Comparison of ENCODE assay signal across 16 mouse cellular contexts in the genomic region with DNA sequence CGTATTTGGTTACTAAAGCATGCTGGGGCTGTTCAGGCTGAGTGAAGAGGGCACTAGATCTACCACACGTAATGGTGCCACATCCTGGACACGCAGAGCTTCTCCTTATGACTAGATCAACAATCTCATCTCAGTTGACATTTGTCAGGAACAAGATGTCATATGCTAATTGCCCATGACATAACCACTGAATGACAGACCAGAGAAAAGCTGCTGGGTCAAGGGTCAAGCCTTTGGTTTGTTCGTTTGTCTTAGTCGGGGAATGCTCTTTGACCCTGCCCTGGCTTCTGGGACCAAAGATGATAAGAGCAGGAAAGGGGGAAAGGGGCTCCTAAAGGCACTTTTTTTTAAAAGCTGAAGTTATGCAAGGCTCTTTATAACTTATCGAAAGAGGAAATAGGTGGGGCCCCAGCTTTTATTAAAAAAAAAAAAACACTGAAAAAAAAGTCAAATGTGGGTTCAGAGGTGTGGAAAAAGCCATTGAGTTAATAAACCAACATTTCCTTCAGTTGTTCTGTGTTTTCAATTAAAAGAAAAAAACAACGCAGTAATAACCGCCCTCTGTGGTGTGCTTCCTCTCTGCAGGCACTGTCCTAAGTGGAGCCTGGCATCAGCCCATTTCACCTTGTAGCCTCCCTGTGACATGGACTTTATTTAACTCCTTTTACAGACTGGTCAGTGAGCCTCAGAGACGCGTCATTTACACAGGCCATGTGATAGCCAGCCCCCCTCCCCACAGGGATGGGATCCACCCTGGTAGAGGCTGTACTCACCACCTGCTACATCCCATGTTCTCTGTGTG. TPM values are rescaled to one million over a fixed set of nuclear protein-coding genes. Genes with fewer than 3 reads are reported as not detected.
DNase-seq lines count a peak whose midpoint lies in the region; ATAC-seq and TF ChIP-seq lines count a peak whose summit lies in the region.
"Had no signal": no experiment of that assay in that cellular context is flagged by ENCODE, and none has a peak within 500 bp of the region (broad histone marks: within the 10 kb centered on the region; RNA-seq: fewer than 3 reads in every experiment).

No protein-coding gene starts in this region.

- H3K9me3 ChIP-seq in lung, postnatal 0 days (ENCODE audit: low read length): no peaks in the 10 kb centered on the region
- no peaks in the 10 kb centered on the region for H3K9me3 ChIP-seq in MEL (replicated peaks; ENCODE audit: insufficient read depth, low read length)
- H3K9me3 ChIP-seq: heart, embryonic 12.5 days; hindbrain, embryonic 15.5 days; limb, embryonic 15.5 days; midbrain, embryonic 12.5 days; neural tube, embryonic 15.5 days; stomach, embryonic 15.5 days had no signal

- 35% methylated on average over 10 of the region's 10 CpGs for WGBS in lung, postnatal 0 days
- 21% methylated on average over 10 of the region's 10 CpGs for WGBS in small intestine, adult 2 months

- H3K27ac ChIP-seq in lung, postnatal 0 days (ENCODE audit: low read length): no peak overlapping the region
- peak overlapping the region; percentile 2; the same call in 1 of the 2 replicates for H3K27ac ChIP-seq in MEL (ENCODE audit: control insufficient read depth, low read depth, low read length)
- peak overlapping the region; percentile 52; the same call in 1 of the 2 replicates for H3K27ac ChIP-seq in small intestine, adult 2 months (ENCODE audit: insufficient read depth, low read depth, low read length)
- H3K27ac ChIP-seq: hindbrain, embryonic 15.5 days; limb, embryonic 15.5 days; midbrain, embryonic 12.5 days; neural tube, embryonic 15.5 days; stomach, embryonic 15.5 days had no signal

- no peak overlapping the region for H3K4me2 ChIP-seq in lung, postnatal 0 days (replicated peaks; ENCODE audit: low read depth, low read length)
- H3K4me2 ChIP-seq: heart, embryonic 12.5 days; hindbrain, embryonic 15.5 days; limb, embryonic 15.5 days; midbrain, embryonic 12.5 days; neural tube, embryonic 15.5 days; stomach, embryonic 15.5 days had no signal

- no peaks in the 10 kb centered on the region for H3K79me2 ChIP-seq in MEL (ENCODE audit: control insufficient read depth, insufficient read depth, low read length, poor library complexity)

- no peaks in the 10 kb centered on the region for H3K4me1 ChIP-seq in lung, postnatal 0 days (ENCODE audit: insufficient read depth, low read depth, low read length)
- H3K4me1 ChIP-seq in MEL (ENCODE audit: control insufficient read depth in 1 of 2, insufficient read depth in 2 of 2, low read length in 2 of 2): peaks cover 8 to 15% of the 10 kb centered on the region in 2 experiments; a peak in 3 of 4 replicates
- peaks cover 4% of the 10 kb centered on the region for H3K4me1 ChIP-seq in small intestine, adult 2 months (ENCODE audit: control insufficient read depth, insufficient read depth, insufficient read length, low read length)
- H3K4me1 ChIP-seq: heart, embryonic 12.5 days; hindbrain, embryonic 15.5 days; limb, embryonic 15.5 days; midbrain, embryonic 12.5 days; neural tube, embryonic 15.5 days; stomach, embryonic 15.5 days had no signal

- H3K9ac ChIP-seq in lung, postnatal 0 days (replicated peaks; ENCODE audit: low read depth): no peak overlapping the region
- H3K9ac ChIP-seq in MEL (ENCODE audit: control insufficient read depth, low read depth, low read length, poor library complexity, severe bottlenecking): no peak overlapping the region; the same call in 1 of the 2 replicates
- H3K9ac ChIP-seq: heart, embryonic 12.5 days; hindbrain, embryonic 15.5 days; limb, embryonic 15.5 days; midbrain, embryonic 12.5 days; neural tube, embryonic 15.5 days; stomach, embryonic 15.5 days had no signal

- ATAC-seq in lung, postnatal 0 days: no peak
- peak; percentile 52 for ATAC-seq in granulocyte monocyte progenitor cell, adult 5-6 weeks (replicated peaks; ENCODE audit: poor library complexity, severe bottlenecking)

- H3K4me3 ChIP-seq in lung, postnatal 0 days (ENCODE audit: low read depth, low read length): no peak overlapping the region
- H3K4me3 ChIP-seq in MEL (ENCODE audit: control insufficient read depth in 1 of 2, insufficient read depth in 1 of 2, low read depth in 2 of 2, low read length in 2 of 2): peak overlapping the region; percentile 1 to 17
- H3K4me3 ChIP-seq in small intestine, adult 2 months (ENCODE audit: low read depth, low read length): no peak overlapping the region
- H3K4me3 ChIP-seq: heart, embryonic 12.5 days; hindbrain, embryonic 15.5 days; limb, embryonic 15.5 days; midbrain, embryonic 12.5 days; neural tube, embryonic 15.5 days; stomach, embryonic 15.5 days had no signal

- no peak for TF ChIP-seq RAD21 in MEL (IDR thresholded peaks at IDR 0.05; ENCODE audit: low read depth, low read length)

- H3K27me3 ChIP-seq in lung, postnatal 0 days (replicated peaks; ENCODE audit: insufficient read depth, low read length): no peaks in the 10 kb centered on the region
- H3K27me3 ChIP-seq in MEL (ENCODE audit: control insufficient read depth in 1 of 2, insufficient read depth in 2 of 2, low read length in 2 of 2): no peaks in the 10 kb centered on the region
- H3K27me3 ChIP-seq in small intestine, adult 2 months (ENCODE audit: control insufficient read depth, insufficient read depth, low read length): no peaks in the 10 kb centered on the region
- H3K27me3 ChIP-seq: heart, embryonic 12.5 days; hindbrain, embryonic 15.5 days; limb, embryonic 15.5 days; stomach, embryonic 15.5 days had no signal

- peak; percentile 45 for DNase-seq in lung, postnatal 25 days (ENCODE audit: low spot score)
- DNase-seq in lung, postnatal 0 days (ENCODE audit: low spot score): no peak
- peak; percentile 52 for DNase-seq in MEL (ENCODE audit: low read depth, low spot score)
- DNase-seq in right cerebral cortex, postnatal 4 days: no peak
- DNase-seq in thymus, postnatal 14 days: no peak
- DNase-seq: adrenal gland, postnatal 10 days; cerebellum, adult 2 months had no signal

- no peaks in the 10 kb centered on the region for H3K36me3 ChIP-seq in lung, postnatal 0 days (ENCODE audit: insufficient read depth, low read length)
- peaks cover 0 to 10% of the 10 kb centered on the region in 2 experiments; a peak in 2 of 4 replicates for H3K36me3 ChIP-seq in MEL (ENCODE audit: control insufficient read depth in 1 of 2, insufficient read depth in 2 of 2, low read length in 2 of 2)
- H3K36me3 ChIP-seq in small intestine, adult 2 months (ENCODE audit: control insufficient read depth, insufficient read depth, low read length): no peaks in the 10 kb centered on the region
- H3K36me3 ChIP-seq: heart, embryonic 12.5 days; hindbrain, embryonic 15.5 days; limb, embryonic 15.5 days; midbrain, embryonic 12.5 days; neural tube, embryonic 15.5 days; stomach, embryonic 15.5 days had no signal

- TF ChIP-seq CTCF in lung, postnatal 0 days (IDR thresholded peaks at IDR 0.05): no peak
- no peak for TF ChIP-seq CTCF in MEL (IDR thresholded peaks at IDR 0.05 in 2 of 3, conservative IDR thresholded peaks at IDR 0.05 in 1 of 3; ENCODE audit: control insufficient read depth in 1 of 3, insufficient read depth in 1 of 3, low read depth in 2 of 3, low read length in 3 of 3, poor library complexity in 1 of 3, severe bottlenecking in 1 of 3)
- TF ChIP-seq CTCF in small intestine, adult 2 months (IDR thresholded peaks at IDR 0.05; ENCODE audit: extremely low read depth, insufficient read length, insufficient replicate concordance, low read depth, low read length): no peak

- no peak for TF ChIP-seq POLR2A in MEL (IDR thresholded peaks at IDR 0.05; ENCODE audit: control insufficient read depth in 1 of 2, insufficient read depth in 1 of 2, low read depth in 1 of 2, low read length in 2 of 2, poor library complexity in 1 of 2)
- TF ChIP-seq POLR2A in small intestine, adult 2 months (IDR thresholded peaks at IDR 0.05; ENCODE audit: low read depth, low read length): no peak

- TF ChIP-seq EP300 in lung, postnatal 0 days (IDR thresholded peaks at IDR 0.05): no peak
- TF ChIP-seq EP300 in MEL (IDR thresholded peaks at IDR 0.05; ENCODE audit: low read depth in 1 of 2, low read length in 2 of 2): peak in 1 of 2 experiments; percentile 30

TF ChIP-seq in MEL, 35 proteins besides CTCF, POLR2A, EP300 and RAD21:
- TF ChIP-seq USF1 (IDR thresholded peaks at IDR 0.05; ENCODE audit: low read depth, low read length) (no peak), MAZ (IDR thresholded peaks at IDR 0.05; ENCODE audit: low read depth, low read length) (0 out of 2 replicates have a peak, but pooled peaks have one; percentile 17), TAL1 (IDR thresholded peaks at IDR 0.05; ENCODE audit: low read length) (no peak), SIN3A (IDR thresholded peaks at IDR 0.05; ENCODE audit: low read length) (peak; percentile 65; the same call in 1 of the 2 replicates), ELF1 (IDR thresholded peaks at IDR 0.05; ENCODE audit: low read depth, low read length) (0 out of 2 replicates have a peak, but pooled peaks have one; percentile 24), ZKSCAN1 (IDR thresholded peaks at IDR 0.05; ENCODE audit: low read depth, low read length) (peak; percentile 35; the same call in 1 of the 2 replicates), ZNF384 (IDR thresholded peaks at IDR 0.05; ENCODE audit: low read depth, low read length) (peak; percentile 99), MXI1 (IDR thresholded peaks at IDR 0.05; ENCODE audit: low read depth, low read length) (0 out of 2 replicates have a peak, but pooled peaks have one; percentile 31), MEF2A (IDR thresholded peaks at IDR 0.05; ENCODE audit: extremely low read depth, insufficient replicate concordance, low read depth, low read length, poor library complexity, severe bottlenecking) (no peak)

RNA-seq across cellular contexts. Expression of a gene that starts 24.5 kb away (rescaled TPM):
- 0.83 and 0.86 TPM in 2 replicates for polyA plus RNA-seq in lung, postnatal 0 days (2015; fragmentation: Nextera tagmentation; extraction: Ambion mirVana)
- not detected in 2 replicates for total RNA-seq in MEL (2012; rRNA removed)
- polyA plus RNA-seq in MEL (2012; ENCODE audit: insufficient read depth in 1 of 2, insufficient read length in 2 of 2, low read depth in 1 of 2, low replicate concordance in 2 of 2, missing spikeins in 1 of 2): not detected
- total RNA-seq in granulocyte monocyte progenitor cell, adult 5-6 weeks (2014; fragmentation: Nextera tagmentation): not detected in 2 replicates
- total RNA-seq in granulocyte monocyte progenitor cell, adult 5-6 weeks (2017): not detected in 2 replicates
- polyA plus RNA-seq in small intestine, adult 2 months (2012; rRNA removed): 0.04 and 0.14 TPM in 2 replicates
- total RNA-seq: layer of hippocampus, adult 8-10 months had no signal
- polyA plus RNA-seq: cerebellum, adult 2 months; heart, embryonic 12.5 days; hindbrain, embryonic 15.5 days had no signal

RNA-seq across cellular contexts. Expression of a gene that starts 25.5 kb away (rescaled TPM):
- 2.1 and 2.6 TPM in 2 replicates for polyA plus RNA-seq in lung, postnatal 0 days (2015; fragmentation: Nextera tagmentation; extraction: Ambion mirVana)
- total RNA-seq in MEL (2012; rRNA removed): not detected in 2 replicates
- not detected for polyA plus RNA-seq in MEL (2012; ENCODE audit: insufficient read depth in 1 of 2, insufficient read length in 2 of 2, low read depth in 1 of 2, low replicate concordance in 2 of 2, missing spikeins in 1 of 2)
- total RNA-seq in granulocyte monocyte progenitor cell, adult 5-6 weeks (2014; fragmentation: Nextera tagmentation): 6.7 and 9.6 TPM in 2 replicates
- 7.6 and 9.8 TPM in 2 replicates for total RNA-seq in granulocyte monocyte progenitor cell, adult 5-6 weeks (2017)
- 2.9 and 3.3 TPM in 2 replicates for polyA plus RNA-seq in small intestine, adult 2 months (2012; rRNA removed)

Comparison
In these comparisons a context has a peak if more than half of its experiments do, and no peak if none do; other contexts are left out.
1. DNase-seq: peak in lung, postnatal 25 days (single experiment) and MEL (single experiment); none in lung, postnatal 0 days (single experiment), right cerebral cortex, postnatal 4 days (single experiment) and thymus, postnatal 14 days (single experiment).
2. H3K4me3 ChIP-seq: peak in MEL (2 of 2); none in lung, postnatal 0 days (single experiment) and small intestine, adult 2 months (single experiment).